Mouse (Mus musculus) midbrain, embryonic 15.5 days (tissue): ENCODE measurements around the gene Msantd1. TPM values are rescaled to one million over a fixed set of nuclear protein-coding genes. Genes with fewer than 3 reads are reported as not detected.
A peak's percentile ranks its signal among the peaks of the same experiment; 100 is the strongest.

Experiments
- ATAC-seq: fragments of 200-750 bp; cut with Nextera tagmentation; replicated peaks from 2 replicates; pipeline ENCODE4 v1.8.0; 2017; ENCODE audit warnings: moderate TSS enrichment
- H3K27ac ChIP-seq: fragments of 300-500 bp; sonication (generic); 2 replicates; pipeline ENCODE4 v1.5.1; 2015; ENCODE audit warnings: mild to moderate bottlenecking, inconsistent platforms
- H3K27me3 ChIP-seq: fragments of 300-500 bp; sonication (generic); replicated peaks from 2 replicates; pipeline ENCODE4 v1.6.1; 2015; ENCODE audit warnings: inconsistent platforms
- H3K36me3 ChIP-seq: fragments of 300-500 bp; sonication (generic); replicated peaks from 2 replicates; pipeline ENCODE4 v1.6.1; 2015; ENCODE audit warnings: inconsistent platforms
- H3K4me1 ChIP-seq: fragments of 300-500 bp; sonication (generic); 2 replicates; pipeline ENCODE4 v1.6.1; 2015; ENCODE audit warnings: inconsistent platforms
- H3K4me2 ChIP-seq: fragments of 300-500 bp; sonication (generic); 2 replicates; pipeline ENCODE4 v1.6.1; 2015; ENCODE audit warnings: inconsistent platforms, mild to moderate bottlenecking, moderate library complexity
- H3K4me3 ChIP-seq: fragments of 300-500 bp; sonication (generic); 2 replicates; pipeline ENCODE4 v1.5.1; 2015; ENCODE audit warnings: mild to moderate bottlenecking, inconsistent platforms
- H3K9ac ChIP-seq: fragments of 300-500 bp; sonication (generic); 2 replicates; pipeline ENCODE4 v1.6.1; 2015; ENCODE audit warnings: mild to moderate bottlenecking, inconsistent platforms
- H3K9me3 ChIP-seq: fragments of 300-500 bp; sonication (generic); 2 replicates; pipeline ENCODE4 v1.6.1; 2016; ENCODE audit warnings: inconsistent platforms
- WGBS: fragments of 180-500 bp; shearing (Covaris S2); methylation state at CpG from one replicate; pipeline ENCODE4 v1.1.7; 2015; ENCODE audit warnings: mixed read lengths; 5-methylcytosine and 5-hydroxymethylcytosine counted together
- polyA plus RNA-seq: library from polyadenylated mRNA; unstranded; fragments of >200 nt; fragmentation: Nextera tagmentation; extraction: Ambion mirVana; gene quantifications from 2 replicates; pipeline ENCODE4 v1.2.1, GENCODE M21; 2015

Gene Msantd1
- polyA plus RNA-seq, 1 experiment from 2014 or later = 6.8 TPM

DNA sequence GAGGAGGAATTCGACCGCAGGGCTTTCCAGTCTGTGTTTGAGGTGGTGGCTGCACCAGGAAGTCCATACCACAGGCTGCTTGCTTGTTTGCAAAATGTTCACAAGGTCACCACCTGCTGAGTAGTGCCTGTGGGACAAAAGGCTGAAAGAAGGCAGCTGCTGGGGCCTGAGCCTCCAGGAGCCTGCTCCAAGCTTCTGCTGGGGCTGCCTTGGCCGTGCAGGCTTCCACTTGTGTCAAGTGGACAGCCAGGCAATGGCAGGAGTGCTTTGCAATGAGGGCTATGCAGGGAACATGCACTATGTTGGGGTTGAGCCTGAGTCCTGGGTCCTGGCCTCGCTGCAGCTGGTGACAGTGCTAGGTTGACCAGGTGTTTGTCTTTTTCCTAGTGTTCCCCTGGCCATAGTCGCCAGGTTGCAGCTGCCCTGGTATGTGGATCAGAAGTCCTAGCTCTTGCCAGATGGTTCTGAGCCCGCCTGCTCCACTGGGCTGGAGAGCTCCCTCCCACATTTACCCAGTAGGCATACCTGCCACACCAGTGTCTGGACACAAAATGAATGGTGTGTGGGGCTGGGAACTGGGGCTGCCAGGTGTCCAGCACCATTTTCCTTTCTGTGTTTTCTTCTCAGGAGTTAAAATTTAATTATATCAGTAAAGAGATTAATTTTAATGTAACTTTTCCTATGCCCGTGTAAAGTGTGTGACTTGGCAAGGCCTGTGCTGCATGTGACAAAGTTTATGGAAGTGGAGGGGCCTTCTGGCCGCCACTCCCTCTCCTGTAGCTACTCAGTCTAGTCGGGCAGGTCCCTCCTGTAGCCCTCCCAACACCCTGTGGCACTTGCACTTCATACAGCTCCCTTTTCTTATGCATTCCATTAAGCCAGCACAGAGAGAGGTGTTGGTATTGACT is 1.2 kb downstream of the Msantd1 start:
- ATAC-seq = no peak
- WGBS = 75% methylated on average over 9 of the region's 9 CpGs
- Histone ChIP-seq H3K27me3 (no peaks in the 10 kb centered on the region), H3K36me3 (peaks cover 26% of the 10 kb centered on the region), H3K4me1 (no peaks in the 10 kb centered on the region), H3K27ac (no peak overlapping the region), H3K9me3 (no peaks in the 10 kb centered on the region), H3K9ac (no peak overlapping the region), H3K4me2 (no peak overlapping the region), H3K4me3 (no peak overlapping the region)

DNA sequence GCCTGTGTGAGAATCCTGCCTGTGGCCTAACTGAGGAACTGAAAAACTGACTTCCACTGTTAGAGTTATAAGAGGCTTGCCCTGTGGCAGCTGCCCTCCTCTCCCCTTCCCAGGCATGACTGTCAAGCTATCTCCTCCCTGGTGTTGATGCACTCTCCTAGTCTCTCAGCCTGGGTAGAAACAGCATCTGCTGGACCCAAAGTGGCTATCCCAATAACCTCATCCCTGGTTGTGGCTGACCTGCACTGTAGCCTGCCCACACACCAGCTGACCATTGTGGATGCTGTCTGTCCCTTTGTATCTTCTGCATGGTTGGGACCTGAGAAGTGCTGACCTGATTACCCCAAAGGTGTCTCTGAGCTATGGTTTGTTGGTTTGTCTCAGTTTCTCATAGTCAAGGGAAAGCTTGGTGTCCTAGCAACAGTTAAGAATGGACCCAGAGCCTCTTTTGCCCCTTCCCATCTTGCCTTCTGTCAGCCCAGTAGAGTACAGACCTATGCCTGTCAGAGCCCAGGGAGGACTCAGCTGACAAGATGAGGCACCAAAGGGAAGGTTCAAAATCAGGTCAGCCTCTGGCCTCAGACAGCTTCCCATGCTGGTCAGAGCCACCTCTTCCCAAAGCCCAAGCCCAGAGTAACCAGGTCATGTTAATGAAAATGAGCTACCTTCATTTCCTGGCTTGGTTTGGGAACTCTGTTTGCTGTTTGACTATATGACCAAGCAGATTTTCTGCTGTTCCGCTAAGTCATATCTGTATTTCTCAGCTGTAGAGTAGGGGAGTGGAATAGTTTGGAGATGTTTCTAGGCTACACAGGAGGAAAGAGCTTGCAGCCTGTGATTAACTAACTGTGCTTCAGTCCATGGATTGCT is 2.1 kb downstream of the Msantd1 start:
- Histone ChIP-seq H3K36me3 (peaks cover 26% of the 10 kb centered on the region), H3K4me2 (no peak overlapping the region), H3K4me1 (no peaks in the 10 kb centered on the region), H3K9me3 (no peaks in the 10 kb centered on the region), H3K4me3 (no peak overlapping the region), H3K27ac (no peak overlapping the region), H3K27me3 (no peaks in the 10 kb centered on the region), H3K9ac (no peak overlapping the region)
- 100% methylated on average over 1 of the region's 1 CpGs for WGBS
- ATAC-seq = no peak

GRCm38 (mm10) chr5:34910504-34910815 is 2.6 kb downstream of the Msantd1 start:
- Histone ChIP-seq H3K36me3 (peaks cover 20% of the 10 kb centered on the region), H3K9me3 (no peaks in the 10 kb centered on the region), H3K4me1 (no peaks in the 10 kb centered on the region), H3K27me3 (no peaks in the 10 kb centered on the region), H3K9ac (no peak overlapping the region), H3K4me2 (no peak overlapping the region), H3K4me3 (no peak overlapping the region), H3K27ac (no peak overlapping the region)
- 87% methylated on average over 4 of the region's 4 CpGs for WGBS
- ATAC-seq = no peak

- Histone ChIP-seq H3K27ac (no peak overlapping the region; the same call in 1 of the 2 replicates), H3K27me3 (no peaks in the 10 kb centered on the region), H3K4me1 (peaks cover 13% of the 10 kb centered on the region), H3K4me2 (no peak overlapping the region), H3K9ac (no peak overlapping the region), H3K36me3 (no peaks in the 10 kb centered on the region), H3K4me3 (no peak overlapping the region), H3K9me3 (no peaks in the 10 kb centered on the region)
- ATAC-seq = peak; percentile 71; the same call in 1 of the 2 replicates
- WGBS = 11% methylated on average over 1 of the region's 1 CpGs
These were observed 8.0 kb downstream of the Msantd1 start for GRCm38 (mm10) chr5:34915801-34916200.

GRCm38 (mm10) chr5:34917234-34917655 is 9.4 kb downstream of the Msantd1 start:
- H3K9ac ChIP-seq = no peak overlapping the region
- ATAC-seq = peak; percentile 57
- H3K9me3 ChIP-seq = no peaks in the 10 kb centered on the region
- H3K27ac ChIP-seq = peak overlapping the region; percentile 73
- no peak overlapping the region for H3K4me2 ChIP-seq
- 27% methylated on average over 10 of the region's 10 CpGs for WGBS
- no peaks in the 10 kb centered on the region for H3K27me3 ChIP-seq
- H3K4me3 ChIP-seq = no peak overlapping the region
- peaks cover 13% of the 10 kb centered on the region for H3K4me1 ChIP-seq
- no peaks in the 10 kb centered on the region for H3K36me3 ChIP-seq

GRCm38 (mm10) chr5:34918785-34919184 is 11.0 kb downstream of the Msantd1 start:
- no peak overlapping the region for H3K4me3 ChIP-seq
- no peaks in the 10 kb centered on the region for H3K9me3 ChIP-seq
- peaks cover 4% of the 10 kb centered on the region; the same call in 1 of the 2 replicates for H3K36me3 ChIP-seq
- no peaks in the 10 kb centered on the region for H3K27me3 ChIP-seq
- H3K4me1 ChIP-seq = peaks cover 13% of the 10 kb centered on the region
- no peak overlapping the region for H3K27ac ChIP-seq
- H3K9ac ChIP-seq = no peak overlapping the region
- no peak for ATAC-seq
- no peak overlapping the region for H3K4me2 ChIP-seq
- WGBS = 87% methylated on average over 3 of the region's 3 CpGs

GRCm38 (mm10) chr5:34922531-34922930 is 14.7 kb downstream of the Msantd1 start:
- whole genome bisulfite sequencing = 70% methylated on average over 6 of the region's 6 CpGs
- H3K27me3 ChIP-seq = no peaks in the 10 kb centered on the region
- peaks cover 1% of the 10 kb centered on the region for H3K4me1 ChIP-seq
- H3K36me3 ChIP-seq = peaks cover 7% of the 10 kb centered on the region
- H3K27ac ChIP-seq = no peak overlapping the region
- no peak overlapping the region for H3K4me3 ChIP-seq
- H3K9me3 ChIP-seq = no peaks in the 10 kb centered on the region
- H3K4me2 ChIP-seq = no peak overlapping the region
- no peak overlapping the region for H3K9ac ChIP-seq
- no peak for ATAC-seq

DNA sequence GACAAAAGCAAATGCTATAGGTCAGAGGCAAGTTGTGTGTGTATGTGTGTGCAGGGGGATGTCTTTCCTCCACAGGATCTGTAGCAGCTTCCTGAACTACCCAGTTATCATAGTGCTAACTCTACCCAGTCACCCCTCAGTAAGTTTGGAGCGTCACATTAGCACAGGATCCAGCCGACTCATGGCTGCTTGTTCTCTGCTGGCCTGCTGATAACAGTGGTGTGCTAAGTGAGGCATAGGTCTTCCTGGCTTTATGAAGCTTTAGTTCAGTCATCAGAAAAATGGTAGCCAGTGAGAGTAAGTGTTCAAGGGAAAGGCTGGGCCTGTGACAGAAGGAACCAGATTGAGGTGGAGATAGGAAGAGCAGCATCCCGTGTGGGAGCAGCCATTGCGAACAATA is 16.1 kb downstream of the Msantd1 start:
- peaks cover 7% of the 10 kb centered on the region for H3K36me3 ChIP-seq

DNA sequence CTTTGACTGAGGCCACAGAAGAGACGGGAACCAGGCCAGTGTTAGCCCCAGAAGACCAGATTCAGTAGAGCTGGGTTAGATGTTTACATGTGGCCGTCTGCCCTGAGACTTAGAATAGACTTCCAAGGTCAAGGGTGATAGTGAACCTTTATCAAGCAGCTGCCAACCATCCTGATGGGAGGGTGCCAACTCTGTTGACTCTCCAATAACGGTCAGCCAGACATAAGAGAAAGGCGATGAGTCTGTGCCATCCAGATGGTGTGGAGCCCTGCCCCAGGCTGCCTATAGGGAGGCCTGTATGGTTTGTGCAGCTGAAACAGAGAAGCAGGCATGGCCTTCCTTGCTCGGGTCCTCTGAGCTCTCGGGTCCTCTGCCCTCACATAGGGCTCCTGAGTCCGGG is 16.7 kb downstream of the Msantd1 start:
- Histone ChIP-seq H3K27me3 (no peaks in the 10 kb centered on the region), H3K36me3 (peaks cover 7% of the 10 kb centered on the region), H3K9me3 (no peaks in the 10 kb centered on the region), H3K4me1 (no peaks in the 10 kb centered on the region), H3K9ac (no peak overlapping the region), H3K4me3 (no peak overlapping the region), H3K4me2 (no peak overlapping the region), H3K27ac (no peak overlapping the region)
- WGBS = 90% methylated on average over 7 of the region's 7 CpGs
- ATAC-seq = no peak

More for the DNA sequence above, 16.1 kb downstream of the Msantd1 start:
- 96% methylated on average over 4 of the region's 4 CpGs for WGBS
- no peak for ATAC-seq
- H3K4me1 ChIP-seq = no peaks in the 10 kb centered on the region
- H3K27me3 ChIP-seq = no peaks in the 10 kb centered on the region
- no peaks in the 10 kb centered on the region for H3K9me3 ChIP-seq
- no peak overlapping the region for H3K9ac ChIP-seq
- H3K27ac ChIP-seq = no peak overlapping the region
- H3K4me3 ChIP-seq = no peak overlapping the region
- no peak overlapping the region for H3K4me2 ChIP-seq

- peaks cover 7% of the 10 kb centered on the region for H3K36me3 ChIP-seq
- H3K27ac ChIP-seq = no peak overlapping the region
- no peak overlapping the region for H3K4me3 ChIP-seq
- H3K27me3 ChIP-seq = no peaks in the 10 kb centered on the region
- no peaks in the 10 kb centered on the region for H3K9me3 ChIP-seq
- no peak overlapping the region for H3K9ac ChIP-seq
- 89% methylated on average over 4 of the region's 4 CpGs for WGBS
- no peak for ATAC-seq
- H3K4me2 ChIP-seq = no peak overlapping the region
- peaks cover 5% of the 10 kb centered on the region; the same call in 1 of the 2 replicates for H3K4me1 ChIP-seq
These were observed 19.8 kb downstream of the Msantd1 start for GRCm38 (mm10) chr5:34927648-34928047.

GRCm38 (mm10) chr5:34930151-34930975 is 22.6 kb downstream of the Msantd1 start:
- no peak for ATAC-seq
- peaks cover 5% of the 10 kb centered on the region; the same call in 1 of the 2 replicates for H3K4me1 ChIP-seq
- no peaks in the 10 kb centered on the region for H3K9me3 ChIP-seq
- no peak overlapping the region for H3K4me3 ChIP-seq
- WGBS = 71% methylated on average over 9 of the region's 9 CpGs
- no peak overlapping the region for H3K9ac ChIP-seq
- H3K27me3 ChIP-seq = no peaks in the 10 kb centered on the region
- H3K27ac ChIP-seq = peak overlapping the region; percentile 47; the same call in 1 of the 2 replicates
- no peaks in the 10 kb centered on the region for H3K36me3 ChIP-seq
- H3K4me2 ChIP-seq = no peak overlapping the region
